Mouse (Mus musculus): ENCODE data around the gene Baiap2l1. TPM values are rescaled to one million over a fixed set of nuclear protein-coding genes. Genes with fewer than 3 reads are reported as not detected.
"Not testable (repeated sequence)": the region's sequence is repeated elsewhere in the genome, so short reads cannot be mapped to it uniquely, and the experiment has no call there.

Baiap2l1 gene
- not detected in 2 replicates for total RNA-seq (2015; ENCODE audit: low replicate concordance)
- total RNA-seq (2017; ENCODE audit: low replicate concordance) = not detected in 2 replicates

DNA sequence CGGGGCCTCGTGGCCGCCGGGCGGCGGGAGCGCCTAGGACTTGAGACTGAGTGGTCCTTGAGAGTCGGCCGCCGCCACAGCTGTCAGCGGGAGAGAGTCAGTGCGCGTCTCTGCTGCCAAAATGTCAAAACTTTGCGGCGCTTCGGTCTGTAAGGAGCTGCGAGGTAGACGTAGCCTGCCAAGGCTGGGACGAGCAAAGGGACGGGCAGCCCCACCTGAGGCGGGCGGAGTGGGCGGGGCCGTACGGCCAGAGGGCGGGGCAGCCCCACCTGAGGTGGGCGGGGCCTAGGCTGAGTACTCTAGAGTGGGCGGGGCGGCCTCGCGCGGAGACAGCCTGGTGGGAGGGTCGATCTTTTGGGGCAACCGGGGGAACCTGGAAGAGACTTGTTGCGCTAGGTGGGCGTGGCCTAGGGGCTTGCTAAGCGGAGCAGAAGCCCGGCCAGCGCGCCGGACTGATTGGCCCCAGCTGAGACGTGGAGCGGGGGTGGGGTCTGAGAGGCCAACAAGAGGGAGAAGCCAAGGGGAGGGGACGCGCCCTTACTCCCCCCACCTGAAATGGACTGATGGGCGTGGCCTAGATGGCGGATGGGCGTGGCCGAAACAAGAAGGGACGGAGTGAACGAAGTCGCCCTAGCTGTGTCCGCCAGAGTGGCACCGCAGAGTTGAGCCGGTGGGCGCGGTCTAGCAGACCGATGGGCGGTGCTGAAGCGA, at the start of gene Baiap2l1:
Gene Baiap2l1, minus strand, starts transcription at position 232 of the 711 bp plus-strand sequence.
- ATAC-seq (replicated peaks; ENCODE audit: low FRiP score, poor library complexity, severe bottlenecking) = peak; percentile 57; the same call in 1 of the 2 replicates

DNA sequence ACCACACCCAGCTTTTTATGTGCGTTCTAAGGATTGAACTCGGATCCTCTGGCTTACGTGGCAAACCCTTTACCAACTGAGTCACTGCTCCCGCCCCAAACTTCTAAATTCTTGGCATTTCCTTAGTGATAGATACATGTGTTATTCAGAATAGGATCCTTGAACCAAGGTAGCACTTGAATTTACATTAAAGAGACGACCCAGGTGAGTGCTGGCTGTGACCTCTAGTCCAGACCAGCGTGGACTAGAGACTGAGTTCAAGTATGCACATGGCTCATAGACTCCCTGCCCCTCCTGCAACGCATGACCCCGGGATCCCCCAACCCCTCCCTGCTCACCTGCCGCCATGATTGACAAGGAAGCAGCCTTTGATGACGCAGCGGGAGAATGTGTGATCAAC, 48.3 kb upstream of the Baiap2l1 start:
- ATAC-seq (replicated peaks; ENCODE audit: low FRiP score, poor library complexity, severe bottlenecking) = no peak

GRCm38 (mm10) chr5:144400821-144401220, 42.9 kb upstream of the Baiap2l1 start:
- no peak for ATAC-seq (replicated peaks; ENCODE audit: low FRiP score, poor library complexity, severe bottlenecking)

- no peak for ATAC-seq (replicated peaks; ENCODE audit: low FRiP score, poor library complexity, severe bottlenecking)
Observed at GRCm38 (mm10) chr5:144397566-144397965, 39.7 kb upstream of the Baiap2l1 start.

DNA sequence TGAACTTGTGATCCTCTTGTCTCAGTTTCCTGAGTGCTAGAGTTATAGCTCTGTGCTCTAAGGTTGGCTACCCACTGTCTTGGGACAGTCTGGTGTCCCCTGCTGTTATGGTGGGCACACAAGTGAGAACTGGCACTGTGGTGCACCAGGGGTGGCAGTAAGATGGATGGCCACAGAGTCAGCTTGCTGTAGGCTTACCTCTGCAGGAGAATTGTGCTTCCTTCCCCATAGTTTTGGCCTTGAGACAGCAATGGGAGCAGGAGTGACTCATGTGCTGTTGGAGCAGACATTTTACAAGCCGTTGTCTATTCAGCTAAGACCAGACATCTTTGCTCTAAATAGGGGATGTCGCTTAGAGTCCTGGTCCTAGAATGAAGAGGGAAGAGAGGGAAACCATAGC, 36.2 kb upstream of the Baiap2l1 start:
- ATAC-seq (replicated peaks; ENCODE audit: low FRiP score, poor library complexity, severe bottlenecking) = no peak

- ATAC-seq (replicated peaks; ENCODE audit: low FRiP score, poor library complexity, severe bottlenecking) = no peak
Observed at GRCm38 (mm10) chr5:144387851-144388250, 29.9 kb upstream of the Baiap2l1 start.

- no peak for ATAC-seq (replicated peaks; ENCODE audit: low FRiP score, poor library complexity, severe bottlenecking)
Observed at GRCm38 (mm10) chr5:144383936-144384335, 26.0 kb upstream of the Baiap2l1 start.

DNA sequence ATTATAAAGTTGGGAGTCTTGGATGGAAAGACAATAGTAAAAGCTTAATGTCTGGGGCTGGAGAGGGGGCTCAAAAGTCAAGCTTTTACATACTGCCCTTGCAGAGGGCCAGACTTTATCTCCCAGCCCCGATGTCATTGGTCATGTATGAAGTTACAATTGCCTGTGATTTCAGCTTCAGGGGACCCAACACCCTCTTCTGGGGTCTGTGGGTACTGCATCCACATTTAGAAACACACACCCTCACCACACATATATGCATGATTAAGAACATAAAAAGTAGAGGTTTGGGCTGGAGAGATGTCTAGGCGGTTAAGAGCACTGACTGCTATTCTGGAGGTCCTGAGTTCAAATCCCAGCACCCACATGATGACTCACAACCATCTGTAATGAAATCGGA, 23.9 kb upstream of the Baiap2l1 start:
- no peak for ATAC-seq (replicated peaks; ENCODE audit: low FRiP score, poor library complexity, severe bottlenecking)

DNA sequence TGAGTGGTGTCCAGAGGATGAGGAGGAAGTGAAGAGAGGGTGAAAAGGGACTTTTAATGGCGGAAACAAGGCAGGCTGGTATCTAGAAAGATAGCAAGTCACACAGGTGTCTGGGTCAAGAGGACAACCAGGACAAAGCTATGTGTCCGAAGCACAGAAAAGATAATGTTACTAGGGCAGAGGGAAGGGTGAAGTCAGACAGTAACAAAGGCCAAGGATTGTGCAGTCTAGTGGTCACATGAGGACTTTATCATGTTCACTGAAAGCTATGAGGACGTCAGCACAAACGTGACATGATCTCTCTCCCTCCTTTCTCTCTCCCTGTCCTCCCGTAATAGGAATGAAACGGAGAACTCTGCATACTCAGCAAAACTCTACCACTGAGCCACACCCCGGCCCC, 22.8 kb upstream of the Baiap2l1 start:
- no peak for ATAC-seq (replicated peaks; ENCODE audit: low FRiP score, poor library complexity, severe bottlenecking)

- no peak for ATAC-seq (replicated peaks; ENCODE audit: low FRiP score, poor library complexity, severe bottlenecking)
Observed at GRCm38 (mm10) chr5:144379431-144379830, 21.5 kb upstream of the Baiap2l1 start.

- ATAC-seq (replicated peaks; ENCODE audit: low FRiP score, poor library complexity, severe bottlenecking) = no peak
Observed at GRCm38 (mm10) chr5:144372885-144373284, 15.0 kb upstream of the Baiap2l1 start.

GRCm38 (mm10) chr5:144372177-144372576, 14.3 kb upstream of the Baiap2l1 start:
- no peak for ATAC-seq (replicated peaks; ENCODE audit: low FRiP score, poor library complexity, severe bottlenecking)

DNA sequence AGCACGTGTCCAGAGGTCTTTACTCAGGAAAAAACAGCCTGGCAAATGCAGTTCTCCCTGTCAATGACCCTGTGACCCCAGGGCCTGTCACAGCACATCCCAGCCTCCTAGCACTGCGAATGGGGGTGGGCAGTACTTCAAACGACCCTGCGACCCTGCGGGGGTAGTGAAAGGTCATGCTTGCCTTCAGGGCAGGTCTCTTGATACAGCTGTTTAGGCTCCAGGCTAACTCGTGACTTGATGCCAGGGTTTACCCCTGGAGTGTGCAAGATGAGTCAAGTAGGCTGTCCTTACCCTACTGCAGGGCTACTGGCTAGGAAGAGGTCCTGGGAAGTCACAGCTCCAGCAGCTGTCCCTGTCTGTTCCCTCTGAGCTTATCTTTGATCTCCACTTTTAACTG, 13.1 kb upstream of the Baiap2l1 start:
- no peak for ATAC-seq (replicated peaks; ENCODE audit: low FRiP score, poor library complexity, severe bottlenecking)

DNA sequence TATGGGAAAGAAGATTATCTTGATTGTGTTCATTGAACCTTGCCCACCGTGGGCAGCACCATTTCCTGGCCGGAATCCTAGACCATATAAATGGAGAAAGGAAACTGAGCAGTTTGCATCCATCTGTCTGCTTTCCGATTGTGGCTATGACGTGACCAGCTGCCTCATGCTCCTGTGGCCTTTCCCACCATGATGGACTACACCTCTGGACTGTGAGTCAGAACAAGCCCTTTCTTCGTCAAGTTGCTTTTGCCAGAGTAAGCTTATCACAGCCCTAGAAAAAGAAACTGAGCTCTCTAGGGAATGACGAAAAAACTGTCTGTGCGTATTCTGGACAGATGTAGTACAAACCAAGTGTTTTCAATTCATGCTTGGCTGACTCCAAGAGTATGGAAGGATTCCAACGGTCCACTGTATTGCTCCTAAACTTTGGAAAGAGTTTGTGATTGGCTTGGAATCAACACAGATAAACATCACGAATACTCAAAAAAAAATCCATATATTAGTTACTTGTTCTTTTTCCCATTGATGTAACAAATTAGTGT, 10.8 kb upstream of the Baiap2l1 start:
- ATAC-seq (replicated peaks; ENCODE audit: low FRiP score, poor library complexity, severe bottlenecking) = no peak

- ATAC-seq (replicated peaks; ENCODE audit: low FRiP score, poor library complexity, severe bottlenecking) = not testable (repeated sequence)
Observed at GRCm38 (mm10) chr5:144366551-144366950, 8.6 kb upstream of the Baiap2l1 start.

- ATAC-seq (replicated peaks; ENCODE audit: low FRiP score, poor library complexity, severe bottlenecking) = no peak
Observed at GRCm38 (mm10) chr5:144364680-144365357, 6.9 kb upstream of the Baiap2l1 start.

DNA sequence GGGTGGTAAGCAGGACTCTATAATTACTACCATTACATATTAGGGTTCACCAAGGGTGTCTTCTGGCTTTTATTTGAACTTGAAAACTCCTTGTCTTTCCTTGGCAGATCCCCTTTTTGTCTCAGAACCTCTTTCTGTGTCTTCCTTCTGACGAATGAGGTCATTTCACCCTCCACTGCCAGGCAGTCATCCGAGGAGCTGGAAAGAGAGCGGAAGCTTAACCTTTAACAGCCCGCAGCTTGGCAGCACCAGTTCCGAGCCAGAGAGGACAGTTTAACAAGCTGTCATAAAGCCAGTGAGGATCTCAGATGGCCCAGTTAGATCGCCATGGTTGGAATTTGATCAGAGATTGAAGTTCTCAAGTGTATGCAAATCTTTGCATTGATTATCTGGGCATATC, 2.4 kb upstream of the Baiap2l1 start:
- ATAC-seq (replicated peaks; ENCODE audit: low FRiP score, poor library complexity, severe bottlenecking) = no peak

DNA sequence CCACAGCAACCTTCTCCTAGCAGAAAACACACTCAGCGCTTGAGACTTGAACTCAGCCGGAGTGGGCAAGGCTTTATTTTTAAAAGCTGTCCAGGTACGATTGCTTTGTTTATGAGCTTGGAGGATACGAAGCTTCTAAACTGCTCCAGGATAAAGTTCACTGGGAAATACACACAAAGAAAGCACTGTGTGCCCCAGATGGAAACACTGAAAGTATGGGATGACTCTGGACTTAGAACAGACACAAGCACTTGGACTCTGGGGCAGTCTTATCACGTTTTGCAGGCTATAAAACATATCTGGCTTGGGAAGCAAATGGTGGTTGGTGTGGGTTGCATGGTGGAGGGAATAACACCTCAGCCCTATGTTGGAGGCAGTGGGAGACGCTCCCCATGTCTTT, 2.0 kb upstream of the Baiap2l1 start:
- no peak for ATAC-seq (replicated peaks; ENCODE audit: low FRiP score, poor library complexity, severe bottlenecking)

DNA sequence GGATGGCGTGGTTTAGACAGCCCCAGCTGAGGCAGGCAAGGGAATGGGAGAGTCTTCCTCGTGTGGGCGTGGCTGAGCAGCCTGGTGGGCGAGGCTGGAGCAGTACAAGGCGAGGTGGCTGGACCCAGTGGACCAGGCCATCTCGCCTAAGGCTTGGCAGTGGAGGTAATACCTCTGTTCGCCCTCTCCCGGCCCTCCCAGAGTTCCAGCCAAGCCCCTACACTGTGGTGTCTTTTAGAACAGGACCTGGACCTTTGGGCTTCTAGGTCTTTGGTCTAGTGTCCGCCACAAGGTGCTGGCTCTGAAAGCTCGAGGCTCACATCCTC, 643 bp upstream of the Baiap2l1 start:
- ATAC-seq (replicated peaks; ENCODE audit: low FRiP score, poor library complexity, severe bottlenecking) = peak; percentile 30; the same call in 1 of the 2 replicates

- no peak for ATAC-seq (replicated peaks; ENCODE audit: low FRiP score, poor library complexity, severe bottlenecking)
Observed at GRCm38 (mm10) chr5:144357551-144357880, 396 bp downstream of the Baiap2l1 start.

DNA sequence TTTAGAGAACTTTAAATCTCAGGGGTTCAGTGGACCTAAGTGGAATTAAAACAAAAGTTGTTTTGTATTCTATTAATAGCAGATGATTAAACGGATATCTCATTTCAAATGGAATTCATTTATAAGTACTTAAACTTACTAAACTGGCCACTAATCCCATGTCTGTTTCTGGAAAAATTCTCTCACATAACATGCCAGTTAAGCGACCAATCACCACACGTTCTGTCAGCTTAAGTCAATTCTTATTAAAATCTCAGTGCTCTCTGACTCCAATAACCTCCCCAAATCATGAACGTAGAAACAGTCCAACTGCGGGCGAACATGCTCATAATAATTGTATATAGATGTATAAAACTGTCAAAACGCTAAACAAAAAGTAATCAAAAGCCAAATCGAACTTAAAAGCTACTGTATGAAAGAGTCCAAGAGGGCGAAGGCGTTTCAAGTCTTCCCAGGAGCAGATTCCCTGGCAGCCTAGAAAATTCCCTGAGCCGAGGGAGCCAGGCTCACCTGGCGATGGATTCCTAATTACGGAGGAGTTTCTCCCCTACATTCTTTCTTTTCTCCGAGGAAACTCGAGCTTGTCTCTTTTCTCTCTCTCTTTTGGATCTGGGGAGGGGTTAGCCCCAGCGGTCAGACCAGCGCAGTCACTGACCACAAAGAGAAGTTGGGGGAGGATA, 996 bp downstream of the Baiap2l1 start:
- ATAC-seq (replicated peaks; ENCODE audit: low FRiP score, poor library complexity, severe bottlenecking) = no peak
